Mouse (Mus musculus) right cerebral cortex, postnatal 4 days (tissue): ENCODE data around the gene Zhx3.

Source experiments
- DNase-seq: peaks from one replicate; pipeline ENCODE4 v3.0.0-alpha.2; 2022

Zhx3 gene

GRCm38 (mm10) chr2:160725877-160726864 is 146.6 kb downstream of the Zhx3 start:
- DNase-seq = no peak

- no peak for DNase-seq
Observed at GRCm38 (mm10) chr2:160724536-160724935, 148.3 kb downstream of the Zhx3 start.

- no peak for DNase-seq
Observed at GRCm38 (mm10) chr2:160723613-160724375, 149.0 kb downstream of the Zhx3 start.

DNA sequence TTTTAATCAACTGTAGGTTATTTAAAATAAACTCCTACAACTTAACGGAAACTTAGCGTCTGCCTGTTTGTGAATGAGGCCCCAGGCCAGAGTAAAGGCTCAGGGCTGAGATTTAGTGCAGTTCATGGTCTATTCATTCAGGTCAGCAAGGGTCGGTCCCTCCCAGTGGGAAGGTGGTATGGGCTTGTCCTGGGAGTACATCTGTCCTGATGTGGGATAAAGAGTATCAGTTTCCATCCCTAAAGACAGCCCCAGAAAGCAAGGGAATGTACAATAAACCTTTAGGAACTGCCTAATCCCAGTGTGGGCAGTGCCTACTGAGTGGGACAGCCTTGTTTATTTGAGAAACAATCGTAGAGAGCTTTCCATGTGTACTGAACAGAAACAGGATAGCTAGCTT is 150.1 kb downstream of the Zhx3 start:
- no peak for DNase-seq

DNA sequence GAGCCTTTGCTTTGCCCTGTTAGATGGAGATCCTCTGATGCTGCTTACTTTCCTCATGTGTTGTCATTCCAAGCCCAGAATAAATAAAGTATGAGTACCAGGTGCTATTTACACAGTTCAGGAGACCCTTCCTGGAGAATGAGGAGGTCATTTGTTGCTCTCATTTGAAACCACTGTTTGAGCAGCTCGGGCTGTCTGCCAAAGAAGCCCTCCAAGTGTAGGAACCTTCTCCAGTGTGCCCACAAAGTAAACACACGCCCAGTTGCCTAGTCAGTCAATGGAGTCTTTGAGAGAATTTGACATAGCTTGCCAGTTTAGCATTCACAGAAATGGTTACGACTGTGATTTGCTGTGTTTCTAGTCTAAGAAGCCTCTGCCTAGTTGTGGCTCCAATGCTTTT is 154.0 kb downstream of the Zhx3 start:
- DNase-seq = no peak

DNA sequence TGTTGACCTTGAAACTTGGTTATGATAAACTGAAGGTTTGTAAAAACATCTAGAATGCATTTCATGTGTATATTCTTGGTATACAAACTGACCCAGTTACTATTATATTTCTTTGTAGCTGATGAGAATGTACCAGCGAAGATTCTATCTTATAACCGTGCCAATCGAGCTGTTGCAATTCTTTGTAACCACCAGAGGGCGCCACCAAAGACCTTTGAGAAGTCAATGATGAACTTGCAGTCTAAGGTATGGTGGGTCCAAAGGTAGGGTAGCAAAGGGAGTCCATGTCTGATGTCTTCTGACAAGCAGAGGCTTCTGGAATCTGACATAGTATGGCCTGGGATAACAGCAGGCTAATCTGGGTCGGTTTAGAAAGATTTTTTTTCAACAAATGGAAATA is 155.5 kb downstream of the Zhx3 start:
- DNase-seq = peak; percentile 54

- DNase-seq = no peak
Observed at GRCm38 (mm10) chr2:160715463-160716030, 157.3 kb downstream of the Zhx3 start.

- DNase-seq = no peak
Observed at GRCm38 (mm10) chr2:160707673-160708072, 165.1 kb downstream of the Zhx3 start.

DNA sequence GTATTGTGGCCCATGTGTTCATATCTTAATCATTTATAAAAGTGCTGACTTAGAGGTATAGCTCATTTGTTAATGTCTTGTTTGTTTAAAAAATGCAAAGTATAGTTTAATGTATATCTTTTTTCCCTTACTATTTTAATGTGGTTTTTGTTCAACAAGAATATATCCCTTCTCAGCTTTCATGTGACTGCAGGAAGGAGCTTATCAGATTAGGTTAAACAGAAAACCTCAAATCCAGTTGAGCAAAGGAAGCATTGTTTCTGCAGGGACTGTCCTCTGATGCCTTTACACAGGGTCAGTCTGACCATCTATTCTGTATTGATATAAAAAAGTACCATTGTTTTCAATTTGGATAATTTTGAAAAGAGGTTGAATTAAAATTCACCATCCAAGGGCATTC is 170.0 kb downstream of the Zhx3 start:
- DNase-seq = no peak

- no peak for DNase-seq
Observed at GRCm38 (mm10) chr2:160701603-160702002, 171.2 kb downstream of the Zhx3 start.

DNA sequence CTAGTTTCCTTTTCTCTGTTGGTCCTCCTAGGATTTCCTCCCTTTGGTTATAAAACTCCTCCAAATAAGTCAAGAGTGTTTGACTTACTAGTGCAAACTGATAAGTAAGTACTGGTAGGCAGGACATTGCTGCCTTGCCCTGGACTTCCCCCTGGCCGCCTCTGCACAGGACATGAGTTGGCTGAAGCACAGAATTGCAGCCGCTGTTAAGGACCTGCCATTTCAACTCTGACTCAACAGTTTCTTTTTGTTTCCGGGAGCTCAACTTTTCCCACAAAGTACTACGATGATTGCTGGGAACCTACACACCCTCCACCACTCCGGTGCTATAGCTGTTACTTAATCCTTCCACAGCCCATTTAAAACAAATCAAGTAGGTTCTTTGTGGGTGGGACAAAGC is 172.5 kb downstream of the Zhx3 start:
- no peak for DNase-seq
